Mouse (Mus musculus): ENCODE results near the gene Olfr464.
"Not testable (repeated sequence)": the region's sequence is repeated elsewhere in the genome, so short reads cannot be mapped to it uniquely, and the experiment has no call there.

The Olfr464 gene

GRCm38 (mm10) chr11:87866891-87867290, 53.9 kb downstream of the Olfr464 start:
- not testable (repeated sequence) for DNase-seq (ENCODE audit: low spot score in 2 of 2)

All from frontal cortex, postnatal 14 days (tissue).